Mouse (Mus musculus) spleen, adult 2 months (tissue): ENCODE measurements at regions not wholly inside any gene's neighbourhood (a gene's known extent, or its start where the extent isn't known, plus 50 kb on each side); places are given as distances from the start of the nearest gene placed in this dataset.

Experiments
- CTCF ChIP-seq: fragments of 200-500 bp; IDR thresholded peaks from 2 replicates; pipeline ENCODE4 v1.5.1; 2011; ENCODE audit warnings: mild to moderate bottlenecking, inconsistent platforms; ENCODE audit not compliant: insufficient read depth, insufficient read length, insufficient replicate concordance; ENCODE audit errors: extremely low read depth
- POLR2A ChIP-seq: fragments of 200-500 bp; IDR thresholded peaks from 2 replicates; pipeline ENCODE4 v1.6.1; 2011; ENCODE audit warnings: low read depth, low read length, inconsistent platforms

DNA sequence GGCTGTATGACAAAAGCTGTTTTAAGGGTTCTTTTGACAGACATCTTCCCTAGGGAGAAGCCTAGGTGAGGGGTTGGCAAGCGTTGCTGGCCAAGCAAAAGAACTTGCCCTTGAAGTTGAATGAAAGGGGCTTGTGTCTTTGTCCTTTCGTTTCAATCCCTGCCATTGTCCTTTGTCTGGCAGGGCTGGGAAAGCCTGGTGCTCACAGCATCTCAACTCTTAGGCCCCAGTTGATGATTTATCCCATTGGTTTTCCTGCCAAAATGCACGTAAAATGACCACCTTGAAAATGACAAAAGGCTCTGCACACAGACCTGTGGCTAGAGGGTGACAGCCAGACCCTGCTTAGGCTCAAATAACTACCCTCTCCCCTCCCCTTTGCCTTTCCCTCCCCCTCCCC, 153.9 kb upstream of the Id2 start:
- no peak for TF ChIP-seq CTCF
- no peak for TF ChIP-seq POLR2A
